Mouse (Mus musculus) spleen, postnatal 36 days (tissue): ENCODE results near the gene Tprn.

Experiments used
- DNase-seq, 2 experiments: peaks; one replicate each; pipeline ENCODE4 v3.0.0; 2022; ENCODE audit warnings: low spot score in 2 of 2, mixed read lengths in 1 of 2

The Tprn gene

DNA sequence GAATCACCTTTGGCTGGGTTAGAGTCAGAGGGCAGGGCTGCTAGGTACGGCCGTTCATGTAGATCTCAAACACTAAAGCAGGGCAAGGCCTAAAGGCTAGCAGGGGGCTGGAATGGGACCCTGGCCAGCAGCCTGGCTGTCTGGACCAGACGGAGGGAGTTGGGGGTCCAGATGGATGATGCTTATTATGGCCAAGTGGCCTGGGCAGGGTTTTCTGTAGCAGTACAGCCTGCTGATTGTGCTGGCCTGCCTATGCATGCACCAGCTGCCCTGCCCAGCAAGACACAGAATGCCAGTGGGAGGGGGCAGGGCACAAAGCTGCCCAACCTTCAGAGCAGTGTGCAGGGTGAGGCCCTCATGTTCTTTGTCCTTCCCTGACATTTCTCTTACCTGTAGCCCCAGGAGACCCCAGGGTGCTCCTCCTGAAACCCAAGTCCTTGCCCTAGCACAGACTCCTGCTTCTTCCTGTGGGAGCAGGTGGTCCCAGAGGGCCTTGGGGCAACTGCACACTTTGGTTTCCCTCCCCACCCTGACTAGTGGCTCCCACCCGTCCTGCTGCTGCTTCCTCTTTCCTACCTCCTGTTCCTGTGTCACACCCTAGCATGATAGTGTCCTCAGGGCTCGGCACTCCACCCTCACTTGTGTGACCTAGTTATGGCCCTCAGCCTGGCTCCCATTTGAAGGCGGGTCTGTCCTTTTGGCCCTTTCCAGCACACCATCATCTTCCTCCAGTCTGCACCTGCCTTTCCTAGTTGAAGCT lies 3.7 kb downstream of the Tprn start:
- DNase-seq = peak in 1 of 2 experiments; percentile 29

DNA sequence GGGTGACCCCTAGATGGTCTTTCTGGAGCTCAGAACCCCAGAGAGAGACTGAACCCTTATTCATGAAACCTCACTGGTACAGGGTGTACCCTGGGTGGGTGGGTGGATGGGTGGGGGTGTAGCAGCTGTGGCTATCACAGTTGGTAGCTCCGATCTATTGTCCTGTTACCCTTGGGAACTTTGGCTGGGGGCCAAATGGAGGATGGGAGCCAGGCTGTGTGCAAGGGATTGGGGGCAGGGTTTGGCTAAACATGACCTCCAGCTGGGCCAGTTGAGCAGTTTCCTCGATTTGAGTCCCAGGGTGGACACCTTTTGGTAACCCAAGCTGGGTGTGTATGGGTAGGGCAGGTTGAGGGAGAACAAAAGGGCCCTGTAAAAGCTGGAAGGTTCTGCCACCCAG lies 4.3 kb downstream of the Tprn start:
- DNase-seq = no peak

DNA sequence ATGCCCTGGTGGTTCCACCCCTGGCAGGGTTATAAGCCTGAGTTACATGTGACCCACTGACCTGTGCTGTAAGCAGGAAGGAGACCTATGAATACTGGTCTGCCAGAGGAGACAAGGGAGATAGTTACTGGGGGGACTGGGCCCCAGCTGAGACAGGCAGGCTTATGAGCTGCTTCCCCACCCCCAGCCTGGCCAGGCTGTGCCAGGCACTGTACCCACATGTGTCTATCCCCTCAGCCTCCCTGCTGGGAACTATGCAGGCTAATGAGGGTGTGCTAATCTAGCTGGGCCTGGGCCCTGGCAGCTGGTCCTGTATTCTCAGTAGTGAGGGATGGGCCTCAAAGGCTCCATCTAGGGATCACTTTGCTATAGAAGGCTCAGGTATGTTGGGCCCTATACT lies 4.8 kb downstream of the Tprn start:
- no peak for DNase-seq

DNA sequence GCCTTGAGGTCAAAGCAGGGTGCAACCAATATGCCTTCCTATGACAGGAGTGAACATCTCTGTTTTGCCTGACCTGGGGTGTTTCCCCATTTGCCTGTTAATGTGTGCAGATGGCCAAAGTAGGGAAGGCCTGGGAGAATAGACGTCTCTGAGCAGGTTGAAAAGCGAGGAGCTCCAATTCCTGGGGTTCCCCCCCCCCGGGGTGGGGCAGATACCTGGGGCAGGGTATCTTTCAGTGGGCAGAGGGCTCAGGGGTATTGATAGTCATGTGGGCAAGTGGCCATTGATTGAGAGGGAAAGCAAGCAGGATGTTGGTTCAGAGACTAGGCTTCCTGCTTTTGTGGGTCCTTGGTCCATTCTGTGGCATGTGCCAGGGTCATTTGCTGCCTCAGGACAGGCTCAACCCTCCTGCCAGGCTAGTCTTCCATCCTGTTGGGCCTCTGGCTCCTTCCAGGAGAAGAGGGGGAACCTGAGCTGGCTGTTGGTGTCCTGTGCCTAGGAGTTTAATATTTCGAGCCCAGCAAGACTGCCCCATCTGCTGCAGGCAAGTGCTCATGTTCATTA lies 5.4 kb downstream of the Tprn start:
- no peak for DNase-seq

DNA sequence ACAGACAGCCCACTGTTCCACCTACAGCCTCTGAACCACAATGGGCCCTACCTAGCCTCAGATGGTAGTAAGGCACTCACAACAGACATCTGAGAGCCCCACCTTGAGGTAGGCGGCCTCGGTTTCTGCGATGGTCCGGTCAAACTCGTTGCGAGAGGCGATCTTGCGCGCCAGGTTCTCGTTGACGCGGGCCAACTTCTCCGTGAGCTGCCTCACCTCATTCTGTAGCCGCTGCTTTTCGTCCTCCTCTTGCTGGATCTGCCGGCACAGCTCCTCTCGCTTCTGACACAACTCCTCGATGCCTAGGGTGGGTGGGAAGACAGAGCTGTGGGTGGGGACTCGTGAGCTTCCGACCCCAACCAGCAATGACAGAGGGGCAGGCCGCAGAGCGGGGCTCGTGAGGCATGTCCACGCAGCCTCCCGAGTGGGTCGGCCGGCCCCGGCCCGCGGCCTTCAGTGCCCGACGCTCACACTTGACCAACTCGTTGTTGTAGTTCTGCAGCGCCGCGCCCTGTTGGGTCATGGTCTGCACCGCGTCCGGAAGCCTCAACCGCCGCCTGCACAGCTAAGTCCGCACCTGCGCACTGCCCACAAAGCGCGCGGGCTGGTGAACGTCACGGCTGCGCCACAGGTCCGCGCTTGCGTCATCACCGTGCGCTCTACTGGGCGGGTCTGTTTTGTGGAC lies 9.6 kb downstream of the Tprn start, which contains the start of the genes Ssna1 and Anapc2:
Ssna1 (minus strand) TSS at position 612 of the 685 bp plus-strand sequence.
Anapc2 (plus strand) TSS at position 652 of the 685 bp plus-strand sequence.
- DNase-seq = peak; percentile 96 to 98

DNA sequence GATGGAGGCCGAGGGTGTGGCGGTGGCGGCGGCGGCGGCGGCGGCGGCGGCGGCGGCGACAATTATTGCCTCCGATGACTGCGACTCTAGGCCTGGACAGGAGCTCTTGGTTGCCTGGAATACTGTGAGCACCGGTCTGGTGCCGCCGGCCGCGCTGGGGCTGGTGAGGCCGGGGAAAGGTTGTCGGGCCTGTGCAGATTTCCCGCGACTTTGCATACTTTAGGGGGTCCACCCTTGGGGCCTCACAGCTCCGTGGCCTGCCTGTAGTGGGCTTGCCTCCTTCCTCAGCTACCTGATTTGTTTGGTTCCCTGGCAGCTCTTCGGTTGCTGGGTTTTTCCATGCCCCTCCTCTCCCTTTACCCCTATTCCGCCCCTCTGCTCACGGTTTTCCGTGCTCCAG lies 10.1 kb downstream of the Tprn start:
- DNase-seq = no peak

DNA sequence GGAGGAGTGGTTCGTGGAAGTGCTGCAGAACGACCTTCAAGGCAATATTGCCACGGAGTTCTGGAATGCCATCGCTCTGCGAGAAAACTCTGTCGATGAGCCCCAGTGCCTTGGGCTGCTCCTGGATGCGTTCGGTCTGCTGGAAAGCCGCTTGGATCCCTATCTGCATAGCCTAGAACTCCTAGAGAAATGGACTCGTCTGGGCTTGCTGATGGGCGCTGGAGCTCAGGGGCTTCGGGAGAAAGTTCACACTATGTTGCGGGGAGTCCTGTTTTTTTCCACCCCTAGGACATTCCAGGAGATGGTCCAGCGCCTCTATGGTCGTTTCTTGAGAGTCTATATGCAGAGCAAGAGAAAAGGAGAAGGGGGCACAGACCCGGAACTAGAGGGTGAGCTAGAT lies 10.6 kb downstream of the Tprn start:
- DNase-seq = no peak

DNA sequence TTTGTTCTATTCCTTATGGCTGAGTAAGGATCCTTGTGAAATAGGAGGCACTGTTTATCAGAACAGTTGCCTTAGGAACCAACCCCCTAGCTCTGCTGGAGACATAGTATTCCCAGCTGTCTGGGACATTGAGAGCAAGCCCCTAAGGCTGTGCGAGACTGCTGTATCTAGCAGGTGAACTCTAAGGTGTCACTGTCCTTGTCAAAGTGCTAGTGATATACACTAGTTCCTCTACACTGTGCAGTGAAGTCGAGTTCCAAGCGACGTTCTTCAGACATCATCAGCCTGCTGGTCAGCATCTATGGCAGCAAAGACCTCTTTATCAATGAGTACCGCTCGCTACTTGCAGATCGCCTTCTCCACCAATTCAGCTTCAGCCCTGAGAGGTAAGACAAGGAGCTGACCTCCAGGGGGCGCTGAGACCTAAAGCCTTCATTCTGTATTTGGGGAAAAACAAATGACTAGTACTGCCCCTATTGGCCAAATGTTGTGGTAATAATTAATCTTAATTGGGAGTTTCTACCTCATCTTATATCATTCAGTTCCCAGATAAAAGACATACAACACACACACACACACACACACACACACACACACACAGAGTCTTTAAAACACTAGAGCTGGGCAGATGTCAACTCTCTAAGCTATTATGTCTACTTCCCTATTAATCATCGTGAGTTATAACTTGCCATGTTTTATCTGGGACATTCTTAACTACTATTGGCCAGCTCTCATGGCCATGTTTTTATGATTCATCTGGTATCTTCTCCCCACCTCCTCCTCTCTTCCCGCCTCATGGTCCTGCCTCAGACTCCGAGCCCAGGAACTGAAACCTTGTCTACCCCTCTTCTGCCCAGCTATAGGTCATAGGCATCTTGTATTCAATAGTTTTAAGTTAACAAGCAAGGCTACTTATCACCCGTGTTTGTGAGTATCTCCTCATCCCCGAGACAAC lies 16.8 kb downstream of the Tprn start:
- peak; percentile 70 to 77 for DNase-seq

DNA sequence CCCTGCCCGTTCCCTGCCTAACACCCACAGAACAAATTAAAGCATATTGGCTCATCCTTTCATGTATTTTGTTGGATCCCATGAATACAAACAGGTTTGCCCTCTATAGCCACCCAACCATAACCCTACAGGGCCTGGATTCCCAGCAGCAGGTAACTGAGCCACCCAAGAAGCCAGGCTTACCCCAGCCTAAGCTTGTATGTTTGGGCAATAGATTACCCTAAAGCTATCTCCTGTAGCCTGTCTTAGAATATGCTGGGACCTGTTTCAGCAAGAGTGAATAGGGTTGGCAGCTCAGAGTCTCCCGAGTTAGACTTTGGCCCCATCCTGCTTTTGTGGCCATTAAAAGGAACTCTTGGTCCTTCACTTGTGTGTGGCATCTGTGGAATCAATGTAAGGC lies 23.1 kb downstream of the Tprn start:
- no peak for DNase-seq

DNA sequence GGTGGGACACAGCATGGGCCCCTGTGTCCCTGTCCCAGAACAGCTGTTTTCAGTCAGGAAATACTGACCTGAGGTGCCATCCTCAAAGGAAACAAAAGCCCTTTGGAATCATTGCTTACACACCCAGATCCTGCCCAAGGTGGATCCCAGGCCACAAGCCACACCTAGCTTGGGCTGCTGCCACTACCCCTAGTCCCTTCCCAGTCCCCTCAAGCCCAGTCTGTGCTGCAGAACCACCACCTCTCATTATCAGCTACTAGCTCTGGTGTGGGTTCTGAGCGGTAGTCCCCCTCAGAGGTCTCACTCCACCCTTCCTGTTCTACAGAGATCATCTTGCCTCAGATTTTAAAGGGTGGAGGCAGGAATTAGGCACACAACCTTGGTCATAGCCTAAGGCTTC lies 23.9 kb downstream of the Tprn start:
- DNase-seq = no peak

DNA sequence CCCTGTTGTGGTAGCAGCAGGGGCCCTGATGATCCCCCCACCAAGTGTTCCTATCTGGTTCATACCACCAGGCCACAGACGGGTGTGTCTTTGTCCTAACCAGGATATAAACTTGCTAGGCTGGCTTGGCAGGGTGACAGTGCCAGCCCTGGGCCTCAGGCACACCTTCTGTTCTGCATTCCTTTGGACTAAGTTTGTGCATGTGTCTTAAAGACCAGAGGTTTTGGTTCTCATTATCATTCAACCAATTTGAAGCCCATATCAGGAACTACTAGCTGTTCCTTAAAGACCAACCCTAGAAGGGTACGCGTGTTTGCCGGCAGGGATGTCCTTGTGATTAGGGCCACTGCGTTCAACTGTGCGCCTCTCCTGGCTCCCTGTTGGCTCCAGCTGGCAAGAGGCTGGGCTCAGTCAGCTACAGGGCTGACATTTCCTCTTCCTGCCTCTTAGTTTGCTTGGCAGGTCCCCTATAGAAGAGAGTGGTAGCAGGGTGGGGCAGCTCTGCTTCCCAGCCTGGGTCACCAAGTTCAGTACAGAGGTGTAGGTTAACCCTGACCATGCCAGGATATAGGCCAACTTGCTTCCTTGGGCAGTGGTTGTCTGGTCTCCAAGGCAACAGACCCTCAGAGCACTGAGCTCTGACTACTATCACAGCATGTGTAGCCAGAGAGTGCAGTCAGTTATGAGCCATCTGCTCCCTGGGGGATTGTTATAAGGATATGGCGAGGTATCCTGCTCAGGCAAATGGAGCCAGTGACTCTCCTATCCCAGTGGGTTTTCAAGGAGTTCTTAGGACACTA lies 24.6 kb downstream of the Tprn start:
- no peak for DNase-seq

DNA sequence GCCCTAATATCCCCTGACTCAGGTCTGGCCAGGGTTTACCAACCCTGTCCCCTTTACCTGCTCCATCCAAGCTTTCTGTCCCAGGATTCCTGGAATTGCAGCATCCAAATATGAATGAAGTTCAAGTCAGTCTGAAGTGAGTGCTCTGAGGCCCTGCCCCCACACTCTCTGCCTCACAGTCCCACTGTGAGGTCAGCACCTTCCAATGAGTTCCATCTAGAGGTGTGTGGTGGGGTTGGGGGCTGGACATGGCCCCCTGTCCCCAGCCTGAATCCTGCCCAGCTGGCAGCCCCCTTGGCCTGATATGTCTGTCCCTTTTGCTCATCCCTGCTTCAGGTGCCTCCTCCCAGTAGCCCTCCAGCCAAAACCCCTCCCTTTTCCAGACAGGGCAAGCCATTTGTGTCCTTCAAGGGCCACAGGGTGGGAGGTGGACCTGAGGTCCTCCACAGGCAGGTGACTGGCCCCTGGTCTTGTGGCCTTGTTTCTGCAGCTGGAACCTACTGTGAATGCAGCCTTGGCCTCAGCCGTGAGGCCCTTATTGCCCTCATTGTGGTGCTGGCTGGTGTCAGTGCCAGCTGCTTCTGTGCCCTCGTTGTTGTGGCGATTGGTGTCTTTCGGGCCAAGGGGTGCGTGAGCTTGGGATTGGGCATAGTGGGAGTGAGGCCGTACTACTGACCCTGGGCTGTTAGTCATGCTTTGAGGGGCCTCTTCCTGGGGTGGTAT lies 25.7 kb downstream of the Tprn start, which contains the start of gene Tmem210:
Tmem210 (plus strand) TSS at position 219 of the 723 bp plus-strand sequence.
- DNase-seq = no peak

DNA sequence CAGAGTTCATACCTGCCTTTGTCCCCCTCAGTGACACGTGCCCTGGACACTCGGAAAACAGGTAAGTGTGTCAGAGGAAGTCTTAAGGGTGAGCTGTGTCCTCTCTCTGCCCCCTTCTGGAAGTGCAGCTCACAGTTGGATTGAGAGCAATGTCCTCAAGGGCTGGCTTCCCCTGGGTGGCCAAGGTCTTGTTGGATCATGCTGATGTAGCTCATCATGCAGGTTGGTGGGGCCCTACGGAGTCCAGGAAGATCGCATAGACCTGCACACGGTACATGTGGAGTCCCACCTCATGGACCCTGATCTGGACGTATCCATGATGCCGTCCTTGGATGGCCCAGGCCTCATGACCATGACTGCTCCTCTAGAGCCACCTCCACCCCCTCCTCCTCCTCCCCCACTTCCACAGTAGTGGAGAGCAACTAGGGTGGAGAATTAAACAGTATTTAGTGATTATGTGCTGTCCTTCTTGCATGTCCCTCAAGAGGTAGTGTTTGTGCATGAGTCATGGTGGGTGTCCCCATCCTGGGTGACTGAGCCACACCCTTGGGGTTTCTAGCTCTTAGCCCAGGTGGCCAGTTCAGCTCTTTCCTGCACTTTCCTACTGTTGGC lies 26.4 kb downstream of the Tprn start:
- DNase-seq = no peak

DNA sequence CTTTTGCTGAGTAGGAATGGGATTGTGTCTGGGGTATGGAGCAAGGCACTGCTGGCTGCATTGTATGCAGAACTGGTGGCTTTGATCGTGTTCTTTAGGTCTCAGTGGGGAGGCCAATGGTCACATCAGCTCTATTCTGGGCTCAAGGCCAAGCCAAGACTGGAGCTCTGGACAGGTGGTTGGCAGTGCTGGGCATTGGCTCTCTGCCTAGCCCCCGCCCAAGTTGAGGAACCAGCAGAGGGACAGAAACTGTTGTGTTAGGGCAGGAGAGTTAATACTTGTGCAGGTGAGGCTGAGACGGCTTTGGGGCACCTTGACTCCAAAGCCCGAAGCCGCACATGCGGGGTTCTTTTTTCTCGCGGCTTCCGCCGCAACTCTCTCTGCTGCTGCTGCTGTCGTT lies 27.2 kb downstream of the Tprn start, which contains the start of gene Lrrc26:
Lrrc26 (plus strand) TSS at position 265 of the 400 bp plus-strand sequence.
- DNase-seq = no peak

DNA sequence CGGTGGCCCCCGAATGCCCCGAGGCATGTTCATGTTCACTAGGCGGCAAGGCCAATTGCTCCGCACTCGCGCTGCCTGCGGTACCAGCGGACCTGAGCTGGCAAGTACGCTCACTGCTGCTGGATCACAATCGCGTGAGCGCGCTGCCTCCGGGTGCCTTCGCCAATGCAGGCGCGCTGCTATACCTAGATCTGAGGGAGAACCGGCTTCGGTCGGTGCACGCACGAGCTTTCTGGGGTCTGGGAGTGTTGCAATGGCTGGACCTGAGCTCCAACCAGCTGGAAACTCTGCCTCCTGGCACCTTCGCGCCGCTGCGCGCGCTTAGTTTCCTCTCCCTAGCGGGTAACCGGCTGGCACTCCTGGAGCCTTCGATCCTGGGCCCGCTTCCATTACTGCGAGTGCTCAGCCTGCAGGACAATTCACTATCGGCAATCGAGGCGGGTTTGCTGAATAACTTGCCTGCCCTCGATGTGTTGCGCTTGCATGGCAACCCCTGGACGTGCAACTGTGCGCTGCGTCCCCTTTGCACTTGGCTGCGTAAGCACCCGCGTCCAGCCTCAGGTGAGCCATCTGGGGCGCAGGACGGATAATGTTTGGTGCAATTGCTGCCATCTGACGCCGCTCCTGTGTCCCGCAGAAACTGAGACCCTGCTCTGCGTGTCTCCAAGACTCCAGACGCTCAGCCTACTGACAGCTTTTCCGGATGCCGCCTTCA lies 27.8 kb downstream of the Tprn start:
- DNase-seq = no peak

DNA sequence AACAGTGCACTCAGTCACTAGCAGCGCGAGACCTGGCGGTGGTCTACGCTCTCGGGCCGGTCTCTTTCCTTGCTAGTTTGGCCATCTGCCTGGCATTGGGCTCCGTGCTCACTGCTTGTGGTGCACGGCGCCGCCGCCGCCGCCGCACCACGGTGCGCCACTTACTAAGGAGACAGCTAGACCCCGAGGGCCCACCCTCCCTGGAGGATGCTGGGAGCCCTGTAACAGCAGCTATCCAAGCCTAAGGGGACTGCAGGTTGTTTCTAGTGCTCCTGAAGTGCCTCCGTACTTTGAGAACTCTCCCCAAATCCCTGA lies 28.4 kb downstream of the Tprn start:
- DNase-seq = no peak

DNA sequence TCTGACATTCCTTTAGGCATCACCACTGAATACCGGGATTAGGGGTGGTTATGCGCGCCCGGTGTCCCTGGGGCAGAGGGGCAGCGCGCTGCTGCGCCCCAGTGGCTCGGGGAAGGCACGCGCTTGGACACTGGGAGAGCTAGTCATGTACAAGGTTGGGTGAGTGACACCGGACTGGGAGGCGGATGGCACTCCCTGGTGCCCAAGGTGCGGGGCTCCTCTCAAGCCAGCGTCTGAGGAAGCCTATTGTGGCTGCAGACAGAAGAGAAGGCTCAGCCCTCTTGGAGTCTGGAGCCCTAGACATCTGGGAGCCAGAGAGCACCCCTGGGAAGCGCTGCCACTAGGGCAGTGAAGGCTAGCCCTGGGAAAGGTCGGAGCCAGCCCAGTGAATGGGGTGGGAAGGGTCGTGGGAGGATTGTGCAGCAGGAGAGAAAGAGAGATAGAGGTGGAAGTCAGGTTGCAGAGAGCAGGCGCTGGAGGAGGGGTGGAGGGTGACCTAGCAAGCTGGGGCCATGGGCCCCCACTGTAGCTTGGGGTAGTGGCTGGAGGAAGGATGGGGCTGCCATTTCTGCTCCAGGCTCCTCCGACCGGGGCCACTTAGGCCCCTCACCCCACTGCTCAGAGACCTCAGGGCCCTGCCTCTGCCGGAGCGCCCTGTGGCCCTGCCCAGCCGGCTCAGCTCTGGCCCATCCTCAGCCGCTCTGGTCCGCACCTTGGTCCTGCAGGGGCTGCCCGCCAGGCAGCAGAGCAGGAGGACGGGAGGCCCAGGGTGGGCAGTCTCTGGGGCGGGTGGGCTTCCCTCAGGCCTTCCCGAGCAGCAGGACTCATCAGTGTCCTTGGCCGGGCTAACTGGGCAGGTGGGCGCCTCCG lies 29.0 kb downstream of the Tprn start:
- DNase-seq = no peak

DNA sequence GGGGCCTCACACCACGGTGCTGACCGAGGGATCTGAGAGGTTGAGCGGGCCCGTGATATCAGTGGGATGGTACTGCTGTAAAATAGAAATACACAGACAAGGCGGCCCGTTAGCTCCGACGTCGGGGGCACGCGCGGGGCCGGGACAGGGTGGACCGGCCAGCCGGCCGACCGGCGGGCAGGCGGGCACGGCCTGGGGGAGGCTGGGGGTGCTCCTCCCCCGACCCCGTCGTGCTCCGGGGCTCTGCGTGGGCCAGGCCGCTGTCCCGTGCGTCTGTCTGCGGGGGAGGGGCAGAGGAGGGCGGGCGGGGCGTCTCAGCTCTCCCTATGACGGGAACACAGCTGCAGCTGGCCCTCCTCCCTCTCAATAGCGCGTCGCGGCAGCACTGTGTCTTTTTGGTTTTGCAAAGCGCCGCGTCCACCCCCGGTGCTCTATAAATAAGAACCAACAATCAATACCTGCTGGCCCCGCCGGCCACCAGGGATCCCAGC lies 29.7 kb downstream of the Tprn start:
- no peak for DNase-seq
